Mouse (Mus musculus): ENCODE measurements around the gene Slc22a19.
"Not testable (repeated sequence)": the region's sequence is repeated elsewhere in the genome, so short reads cannot be mapped to it uniquely, and the experiment has no call there.

- not testable (repeated sequence) for TF ChIP-seq NRF1 (IDR thresholded peaks at IDR 0.05; ENCODE audit: low read depth, low read length); CTCF (conservative IDR thresholded peaks at IDR 0.05 in 1 of 2, IDR thresholded peaks at IDR 0.05 in 1 of 2; ENCODE audit: low read depth in 2 of 2, low read length in 2 of 2); RCOR1 (conservative IDR thresholded peaks at IDR 0.05; ENCODE audit: low read depth, low read length); UBTF (IDR thresholded peaks at IDR 0.05; ENCODE audit: low read depth, low read length); MEF2A (IDR thresholded peaks at IDR 0.05; ENCODE audit: borderline replicate concordance, low read depth, low read length); POLR2AphosphoS2 (IDR thresholded peaks at IDR 0.05; ENCODE audit: low read depth, low read length); HCFC1 (IDR thresholded peaks at IDR 0.05; ENCODE audit: low read depth, low read length); POLR2A (IDR thresholded peaks at IDR 0.05; ENCODE audit: low read depth, low read length); ZMIZ1 (IDR thresholded peaks at IDR 0.05; ENCODE audit: low read depth, low read length); USF2 (conservative IDR thresholded peaks at IDR 0.05; ENCODE audit: low read depth, low read length); E2F4 (IDR thresholded peaks at IDR 0.05; ENCODE audit: insufficient replicate concordance, low read depth, low read length); JUND (conservative IDR thresholded peaks at IDR 0.05; ENCODE audit: low read depth, low read length); NELFE (IDR thresholded peaks at IDR 0.05; ENCODE audit: low read depth, low read length)
These were observed 42.3 kb upstream of the Slc22a19 start for GRCm38 (mm10) chr19:7753371-7753770.

Measured in CH12.LX (cell line).